Mouse (Mus musculus) liver, embryonic 13.5 days (tissue): Measurements from ENCODE around the gene Rnf41. TPM values are rescaled to one million over a fixed set of nuclear protein-coding genes. Genes with fewer than 3 reads are reported as not detected.

ENCODE experiments used
- ATAC-seq: fragments of 200-750 bp; cut with Nextera tagmentation; 2 replicates; pipeline ENCODE4 v1.8.0; 2017; ENCODE audit warnings: low read depth, mild to moderate bottlenecking, moderate number of reproducible peaks, moderate library complexity
- DNase-seq: peaks from one replicate; pipeline ENCODE4 v3.0.0; 2022
- H3K27ac ChIP-seq: fragments of 300-500 bp; sonication (generic); 2 replicates; pipeline ENCODE4 v1.5.1; 2015; ENCODE audit warnings: moderate library complexity, mild to moderate bottlenecking, inconsistent platforms
- H3K27me3 ChIP-seq: fragments of 300-500 bp; sonication (generic); 2 replicates; pipeline ENCODE4 v1.6.1; 2015; ENCODE audit warnings: mild to moderate bottlenecking, inconsistent platforms
- H3K36me3 ChIP-seq: fragments of 300-500 bp; sonication (generic); 2 replicates; pipeline ENCODE4 v1.6.1; 2015; ENCODE audit warnings: mild to moderate bottlenecking, inconsistent platforms
- H3K4me1 ChIP-seq: fragments of 300-500 bp; sonication (generic); replicated peaks from 2 replicates; pipeline ENCODE4 v1.6.1; 2015; ENCODE audit warnings: inconsistent platforms
- H3K4me2 ChIP-seq: fragments of 300-500 bp; sonication (generic); 2 replicates; pipeline ENCODE4 v1.6.1; 2015; ENCODE audit warnings: inconsistent platforms, mild to moderate bottlenecking, moderate library complexity
- H3K4me3 ChIP-seq: fragments of 300-500 bp; sonication (generic); replicated peaks from 2 replicates; pipeline ENCODE4 v1.5.1; 2015; ENCODE audit warnings: mild to moderate bottlenecking, inconsistent platforms
- H3K9ac ChIP-seq: fragments of 300-500 bp; sonication (generic); 2 replicates; pipeline ENCODE4 v1.6.1; 2015; ENCODE audit warnings: mild to moderate bottlenecking, inconsistent platforms
- H3K9me3 ChIP-seq: fragments of 300-500 bp; sonication (generic); replicated peaks from 2 replicates; pipeline ENCODE4 v1.6.1; 2016; ENCODE audit warnings: inconsistent platforms
- WGBS: fragments of 180-500 bp; shearing (Covaris S2); methylation state at CpG from one replicate; pipeline ENCODE4 v1.1.7; 2015; ENCODE audit not compliant: insufficient replicate concordance; 5-methylcytosine and 5-hydroxymethylcytosine counted together
- polyA plus RNA-seq: library from polyadenylated mRNA; unstranded; fragments of >200 nt; fragmentation: Nextera tagmentation; extraction: Ambion mirVana; gene quantifications from 2 replicates; pipeline ENCODE4 v1.2.1, GENCODE M21; 2015

Rnf41 gene
- polyA plus RNA-seq, 1 experiment from 2014 or later, result 9.0 TPM

DNA sequence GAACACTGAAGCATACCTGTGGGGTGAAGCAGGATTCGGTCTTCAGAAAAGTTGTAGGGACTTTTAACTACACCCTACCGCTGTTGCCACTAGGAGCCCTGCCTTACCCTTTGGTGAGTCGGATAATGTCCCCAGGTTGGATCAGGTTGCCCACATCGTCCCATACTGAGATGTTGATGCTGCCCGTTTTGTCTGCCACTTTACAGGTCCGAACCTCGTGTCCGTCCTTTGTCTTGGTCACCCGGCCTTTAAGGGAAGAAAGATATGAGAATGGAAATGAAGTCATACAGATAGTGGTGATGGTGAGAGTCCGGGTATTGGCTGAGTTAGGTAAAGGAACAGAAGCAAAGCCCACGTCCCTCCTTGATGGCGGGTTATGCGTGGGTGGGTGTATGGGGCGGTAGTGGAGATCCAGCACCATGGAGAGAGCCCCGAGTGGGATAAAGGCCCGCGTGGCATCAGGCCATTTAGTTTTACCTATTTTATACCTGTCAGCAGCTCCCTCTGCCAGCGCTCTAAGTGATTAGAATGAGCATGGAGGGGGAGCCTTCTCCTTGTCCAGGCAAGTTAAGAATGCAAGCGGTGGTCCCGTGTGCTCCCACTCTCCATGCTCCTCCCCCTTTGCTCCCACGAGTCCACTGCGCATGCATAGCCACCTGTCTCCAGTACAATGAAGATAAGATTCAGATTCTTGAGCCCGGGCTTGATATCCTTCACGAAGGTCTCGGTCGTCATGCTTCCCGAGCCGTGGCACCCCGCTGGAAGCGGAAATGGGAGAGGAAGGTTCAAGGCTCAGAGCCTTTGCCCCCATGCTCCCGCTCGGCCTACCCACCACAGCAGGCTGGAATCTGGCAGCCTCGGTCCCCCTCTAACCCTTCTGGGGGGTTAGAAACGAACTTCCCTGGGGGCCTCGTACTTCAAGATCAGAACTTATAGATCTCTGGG lies 2.6 kb upstream of the Rnf41 start:
- WGBS, result 15% methylated on average over 35 of the region's 35 CpGs
- no peak for DNase-seq

DNA sequence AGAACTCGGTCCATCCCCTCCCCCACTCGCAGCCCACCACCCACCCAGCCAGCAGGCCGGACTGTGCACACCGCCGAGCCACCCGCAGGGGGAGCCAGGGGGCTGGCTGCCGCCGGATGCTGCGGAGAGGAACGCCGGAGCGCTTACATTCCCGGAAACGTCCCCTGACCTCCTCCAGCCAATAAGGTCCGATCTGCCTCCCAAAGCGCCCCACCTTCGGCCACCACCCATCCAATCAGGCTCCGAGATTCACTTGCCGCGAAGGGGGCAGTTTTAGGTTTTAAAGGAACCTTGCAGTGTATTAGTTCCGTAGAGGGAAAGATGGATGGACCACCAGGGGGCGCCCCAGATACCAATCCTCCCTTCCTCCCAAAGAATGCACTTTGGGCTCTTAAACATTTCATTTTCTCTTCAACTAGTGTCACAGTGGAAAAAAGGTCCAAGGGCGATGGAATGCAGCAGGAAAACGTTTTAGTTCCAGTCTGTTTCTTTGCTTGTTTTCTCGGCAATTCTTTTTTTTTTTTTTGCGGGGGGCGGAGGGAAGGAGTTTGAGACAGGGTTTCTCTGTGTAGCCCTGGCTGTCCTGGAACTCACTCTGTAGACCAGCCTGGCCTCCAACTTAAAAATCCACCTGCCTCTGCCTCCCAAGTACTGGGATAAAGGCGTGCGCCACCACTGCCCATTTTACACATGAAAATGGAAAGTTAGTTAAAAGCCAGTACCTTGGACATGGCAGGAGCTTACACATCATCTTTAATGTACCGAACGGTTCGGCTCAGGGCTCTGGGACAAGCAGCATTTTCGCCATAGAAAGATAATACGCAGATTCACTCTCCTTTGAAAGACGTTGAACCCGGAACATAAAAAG lies 1.5 kb upstream of the Rnf41 start:
- Histone ChIP-seq H3K9ac (peak overlapping the region; percentile 88), H3K27me3 (no peaks in the 10 kb centered on the region), H3K4me3 (peak overlapping the region; percentile 84), H3K4me2 (peak overlapping the region; percentile 87), H3K36me3 (peaks cover 26% of the 10 kb centered on the region), H3K4me1 (peaks cover 57% of the 10 kb centered on the region), H3K27ac (peak overlapping the region; percentile 81), H3K9me3 (no peaks in the 10 kb centered on the region)
- 4% methylated on average over 36 of the region's 36 CpGs for WGBS
- ATAC-seq (peak; percentile 86), DNase-seq (peak; percentile 98)

More for the DNA sequence above, 2.6 kb upstream of the Rnf41 start:
- Histone ChIP-seq H3K27me3 (no peaks in the 10 kb centered on the region), H3K9ac (peak overlapping the region; percentile 85), H3K36me3 (peaks cover 22% of the 10 kb centered on the region), H3K4me3 (peak overlapping the region; percentile 84), H3K27ac (peak overlapping the region; percentile 81), H3K9me3 (no peaks in the 10 kb centered on the region), H3K4me2 (peak overlapping the region; percentile 87), H3K4me1 (peaks cover 47% of the 10 kb centered on the region)
- no peak for ATAC-seq

- no peaks in the 10 kb centered on the region for H3K9me3 ChIP-seq
- peak overlapping the region; percentile 84 for H3K4me3 ChIP-seq
- WGBS, result 27% methylated on average over 4 of the region's 4 CpGs
- ATAC-seq (no peak), DNase-seq (no peak)
- peak overlapping the region; percentile 80 for H3K27ac ChIP-seq
- peak overlapping the region; percentile 87 for H3K4me2 ChIP-seq
- H3K4me1 ChIP-seq, result peaks cover 60% of the 10 kb centered on the region
- no peaks in the 10 kb centered on the region for H3K27me3 ChIP-seq
- H3K36me3 ChIP-seq, result peaks cover 31% of the 10 kb centered on the region
- peak overlapping the region; percentile 88 for H3K9ac ChIP-seq
Observed at GRCm38 (mm10) chr10:128410560-128410845, 954 bp upstream of the Rnf41 start.

DNA sequence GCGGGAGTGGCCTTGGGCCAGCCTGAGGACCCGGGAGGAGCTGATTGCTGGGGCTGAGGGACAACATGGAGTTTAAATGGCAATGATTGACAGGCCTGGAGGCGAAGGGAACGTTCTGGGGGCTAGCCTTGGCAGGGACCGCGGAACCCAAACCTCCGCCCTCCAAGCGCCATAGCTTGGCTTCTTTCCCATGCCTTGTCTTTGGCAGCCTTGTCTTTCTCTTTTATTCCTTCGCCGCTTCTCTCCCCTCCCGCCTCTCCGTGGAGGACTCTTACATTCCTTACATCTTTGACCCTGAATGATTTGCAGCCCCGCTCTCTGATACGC lies 561 bp downstream of the Rnf41 start:
- WGBS, result under 1% methylated on average over 14 of the region's 14 CpGs
- DNase-seq, result no peak

DNA sequence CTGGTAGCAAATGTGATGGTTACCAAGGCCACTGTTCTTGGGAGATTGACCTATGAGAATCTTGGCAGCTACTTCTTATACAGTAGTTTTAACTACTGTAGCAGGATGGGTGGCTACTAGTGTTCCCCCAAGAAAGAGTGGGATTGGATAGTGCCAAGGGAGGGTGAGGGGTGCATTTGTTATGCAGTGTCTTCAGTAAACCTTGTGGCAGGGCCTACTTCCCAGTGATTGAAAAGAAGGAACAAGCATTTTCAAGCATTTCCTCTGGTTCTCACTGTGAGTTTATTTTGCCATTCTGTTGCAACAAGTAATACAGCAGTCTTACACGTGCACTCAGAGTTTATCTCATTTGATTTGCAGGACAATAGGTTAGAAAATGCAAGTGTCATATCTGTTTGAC lies 1.1 kb downstream of the Rnf41 start:
- peak overlapping the region; percentile 88 for H3K9ac ChIP-seq
- peaks cover 36% of the 10 kb centered on the region for H3K36me3 ChIP-seq
- DNase-seq (no peak), ATAC-seq (no peak)
- H3K27me3 ChIP-seq, result no peaks in the 10 kb centered on the region
- 8% methylated on average over 1 of the region's 1 CpGs for WGBS
- H3K27ac ChIP-seq, result peak overlapping the region; percentile 80
- no peaks in the 10 kb centered on the region for H3K9me3 ChIP-seq
- peak overlapping the region; percentile 84 for H3K4me3 ChIP-seq
- peak overlapping the region; percentile 87 for H3K4me2 ChIP-seq
- H3K4me1 ChIP-seq, result peaks cover 65% of the 10 kb centered on the region

More for the DNA sequence above, 561 bp downstream of the Rnf41 start:
- no peaks in the 10 kb centered on the region for H3K27me3 ChIP-seq
- peak overlapping the region; percentile 84 for H3K4me3 ChIP-seq
- H3K9ac ChIP-seq, result peak overlapping the region; percentile 88
- H3K4me1 ChIP-seq, result peaks cover 65% of the 10 kb centered on the region
- H3K9me3 ChIP-seq, result no peaks in the 10 kb centered on the region
- H3K36me3 ChIP-seq, result peaks cover 30% of the 10 kb centered on the region
- peak overlapping the region; percentile 87 for H3K4me2 ChIP-seq
- ATAC-seq, result no peak
- peak overlapping the region; percentile 80 for H3K27ac ChIP-seq

GRCm38 (mm10) chr10:128413076-128413475 lies 1.6 kb downstream of the Rnf41 start:
- Histone ChIP-seq H3K9ac (peak overlapping the region; percentile 88; the same call in 1 of the 2 replicates), H3K36me3 (peaks cover 35% of the 10 kb centered on the region), H3K4me2 (peak overlapping the region; percentile 87), H3K4me3 (peak overlapping the region; percentile 84; the same call in 1 of the 2 replicates), H3K27ac (no peak overlapping the region), H3K4me1 (peaks cover 61% of the 10 kb centered on the region), H3K9me3 (no peaks in the 10 kb centered on the region), H3K27me3 (no peaks in the 10 kb centered on the region)
- ATAC-seq (no peak), DNase-seq (no peak)
- 54% methylated on average over 1 of the region's 1 CpGs for WGBS

DNA sequence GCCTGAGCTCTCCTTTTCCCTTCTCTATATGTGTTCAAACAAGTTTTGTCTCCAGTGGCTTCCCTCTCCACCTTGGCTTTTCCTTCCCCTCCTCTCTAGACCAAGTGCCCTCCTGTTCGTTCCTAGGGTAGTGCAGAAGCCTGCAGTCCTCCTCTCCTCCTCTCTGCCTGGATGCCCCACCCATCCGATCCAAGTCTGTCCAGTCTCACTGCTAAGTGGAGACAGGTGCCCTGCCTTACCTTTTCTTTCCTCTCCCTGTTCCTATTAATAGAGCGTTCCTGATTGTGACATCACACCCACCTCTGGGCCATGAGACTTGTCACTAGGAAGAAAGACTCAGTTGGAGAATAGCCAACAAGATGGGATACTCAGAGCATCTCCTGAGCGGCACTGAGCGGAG lies 3.4 kb downstream of the Rnf41 start:
- DNase-seq (no peak), ATAC-seq (no peak)
- no peak overlapping the region for H3K4me3 ChIP-seq
- no peak overlapping the region for H3K27ac ChIP-seq
- 78% methylated on average over 5 of the region's 5 CpGs for WGBS
- no peaks in the 10 kb centered on the region for H3K27me3 ChIP-seq
- H3K4me1 ChIP-seq, result peaks cover 49% of the 10 kb centered on the region
- no peak overlapping the region for H3K4me2 ChIP-seq
- H3K36me3 ChIP-seq, result peaks cover 47% of the 10 kb centered on the region
- no peak overlapping the region for H3K9ac ChIP-seq
- no peaks in the 10 kb centered on the region for H3K9me3 ChIP-seq

- no peak for ATAC-seq
- 56% methylated on average over 5 of the region's 5 CpGs for WGBS
- H3K4me3 ChIP-seq, result no peak overlapping the region
- H3K4me1 ChIP-seq, result peaks cover 7% of the 10 kb centered on the region
- H3K9ac ChIP-seq, result no peak overlapping the region
- peaks cover 54% of the 10 kb centered on the region for H3K36me3 ChIP-seq
- H3K27ac ChIP-seq, result no peak overlapping the region
- H3K4me2 ChIP-seq, result no peak overlapping the region
- no peaks in the 10 kb centered on the region for H3K9me3 ChIP-seq
- no peaks in the 10 kb centered on the region for H3K27me3 ChIP-seq
- no peak for DNase-seq
Observed at GRCm38 (mm10) chr10:128422426-128422825, 11.0 kb downstream of the Rnf41 start.

DNA sequence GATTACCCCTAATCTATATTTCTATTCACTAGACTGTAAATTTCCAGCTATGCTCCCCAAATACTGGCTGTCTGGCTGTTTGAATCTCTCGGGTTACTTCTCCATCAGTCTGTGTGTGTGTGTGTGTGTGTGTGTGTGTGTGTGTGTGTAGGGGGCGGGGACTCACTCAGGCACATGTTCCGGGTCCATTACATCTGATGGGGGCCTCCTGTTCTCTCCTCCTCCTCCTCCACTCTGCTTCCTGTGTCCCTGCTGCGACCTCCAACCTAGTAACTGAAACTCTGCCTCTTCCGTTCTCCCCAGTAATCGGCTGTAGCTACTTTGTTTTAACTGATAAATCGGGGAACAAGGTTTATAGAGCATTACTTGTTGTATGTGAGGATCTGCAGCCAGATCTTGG lies 13.1 kb downstream of the Rnf41 start:
- no peak overlapping the region for H3K9ac ChIP-seq
- H3K4me1 ChIP-seq, result peaks cover 7% of the 10 kb centered on the region
- H3K27ac ChIP-seq, result no peak overlapping the region
- no peak overlapping the region for H3K4me3 ChIP-seq
- H3K9me3 ChIP-seq, result no peaks in the 10 kb centered on the region
- H3K4me2 ChIP-seq, result no peak overlapping the region
- no peak for ATAC-seq
- DNase-seq, result no peak
- H3K36me3 ChIP-seq, result peaks cover 48% of the 10 kb centered on the region
- H3K27me3 ChIP-seq, result no peaks in the 10 kb centered on the region
- WGBS, result 27% methylated on average over 7 of the region's 7 CpGs

- no peaks in the 10 kb centered on the region for H3K9me3 ChIP-seq
- peaks cover 47% of the 10 kb centered on the region for H3K36me3 ChIP-seq
- H3K4me3 ChIP-seq, result no peak overlapping the region
- H3K9ac ChIP-seq, result no peak overlapping the region
- ATAC-seq (no peak), DNase-seq (no peak)
- H3K4me1 ChIP-seq, result peaks cover 7% of the 10 kb centered on the region
- no peak overlapping the region for H3K27ac ChIP-seq
- 68% methylated on average over 3 of the region's 3 CpGs for WGBS
- no peaks in the 10 kb centered on the region for H3K27me3 ChIP-seq
- H3K4me2 ChIP-seq, result no peak overlapping the region
Observed at GRCm38 (mm10) chr10:128425260-128425659, 13.8 kb downstream of the Rnf41 start.

- ATAC-seq (no peak), DNase-seq (no peak)
- Histone ChIP-seq H3K36me3 (peaks cover 35% of the 10 kb centered on the region), H3K27me3 (no peaks in the 10 kb centered on the region), H3K27ac (no peak overlapping the region), H3K9ac (no peak overlapping the region), H3K9me3 (no peaks in the 10 kb centered on the region), H3K4me3 (no peak overlapping the region), H3K4me2 (no peak overlapping the region), H3K4me1 (peaks cover 7% of the 10 kb centered on the region)
- 77% methylated on average over 5 of the region's 5 CpGs for WGBS
Observed at GRCm38 (mm10) chr10:128429052-128429451, 17.6 kb downstream of the Rnf41 start.
